Mouse (Mus musculus) liver, adult 2 months (tissue): Measurements from ENCODE around the gene Rap1a.

Experiments used
- CTCF ChIP-seq: fragments of 200-500 bp; IDR thresholded peaks from 2 replicates; pipeline ENCODE4 v1.5.1; 2011; ENCODE audit warnings: low read depth, low read length, control low read depth
- POLR2A ChIP-seq: fragments of 200-500 bp; IDR thresholded peaks from 2 replicates; pipeline ENCODE4 v1.6.1; 2011; ENCODE audit warnings: low read length, control low read depth; ENCODE audit not compliant: insufficient read depth; ENCODE audit errors: extremely low read depth

DNA sequence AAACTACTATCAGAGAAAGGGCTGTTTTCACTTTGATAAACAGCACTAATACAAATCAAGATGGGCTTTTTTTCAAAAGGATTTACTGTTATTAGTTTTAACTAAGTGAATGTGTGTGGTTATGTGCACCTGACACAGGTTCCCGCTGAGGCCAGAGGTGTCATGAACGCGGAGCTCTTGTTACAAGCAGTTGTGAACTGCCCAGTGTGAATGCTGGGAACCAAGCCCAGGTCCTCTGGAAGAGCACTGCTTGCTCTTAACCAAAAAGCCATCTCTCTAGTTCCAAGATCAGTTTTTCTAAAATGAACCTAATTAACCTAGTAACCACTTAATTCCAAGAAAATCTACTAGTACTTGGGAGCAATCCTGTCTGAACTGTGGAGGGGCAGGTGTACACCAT is 23.1 kb downstream of the Rap1a start:
- TF ChIP-seq CTCF (no peak), POLR2A (no peak)
